Mouse (Mus musculus): Measurements from ENCODE around the gene Pip5k1c.
A peak's percentile ranks its signal among the peaks of the same experiment; 100 is the strongest.

The Pip5k1c gene

GRCm38 (mm10) chr10:81279496-81279895 is 13.3 kb upstream of the Pip5k1c start:
- no peak for ATAC-seq (ENCODE audit: insufficient number of reproducible peaks, low FRiP score, low TSS enrichment)

- no peak for ATAC-seq (ENCODE audit: insufficient number of reproducible peaks, low FRiP score, low TSS enrichment)
Observed at GRCm38 (mm10) chr10:81284189-81284588, 8.6 kb upstream of the Pip5k1c start.

GRCm38 (mm10) chr10:81284719-81285118 is 8.0 kb upstream of the Pip5k1c start:
- ATAC-seq (ENCODE audit: insufficient number of reproducible peaks, low FRiP score, low TSS enrichment), result no peak

- peak; percentile 51; the same call in 1 of the 2 replicates for ATAC-seq (ENCODE audit: insufficient number of reproducible peaks, low FRiP score, low TSS enrichment)
Observed at GRCm38 (mm10) chr10:81285694-81286450, 6.9 kb upstream of the Pip5k1c start.

GRCm38 (mm10) chr10:81286586-81286985 is 6.2 kb upstream of the Pip5k1c start:
- ATAC-seq (ENCODE audit: insufficient number of reproducible peaks, low FRiP score, low TSS enrichment), result no peak

GRCm38 (mm10) chr10:81287513-81288157 is 5.1 kb upstream of the Pip5k1c start:
- ATAC-seq (ENCODE audit: insufficient number of reproducible peaks, low FRiP score, low TSS enrichment), result no peak

GRCm38 (mm10) chr10:81288601-81289000 is 4.2 kb upstream of the Pip5k1c start:
- no peak for ATAC-seq (ENCODE audit: insufficient number of reproducible peaks, low FRiP score, low TSS enrichment)

- ATAC-seq (ENCODE audit: insufficient number of reproducible peaks, low FRiP score, low TSS enrichment), result no peak
Observed at GRCm38 (mm10) chr10:81289278-81289677, 3.5 kb upstream of the Pip5k1c start.

GRCm38 (mm10) chr10:81289811-81290210 is 3.0 kb upstream of the Pip5k1c start:
- ATAC-seq (ENCODE audit: insufficient number of reproducible peaks, low FRiP score, low TSS enrichment), result no peak

GRCm38 (mm10) chr10:81290698-81291460 is 1.9 kb upstream of the Pip5k1c start:
- no peak for ATAC-seq (ENCODE audit: insufficient number of reproducible peaks, low FRiP score, low TSS enrichment)

GRCm38 (mm10) chr10:81291511-81292104 is 1.2 kb upstream of the Pip5k1c start, which contains the start of gene Tjp3:
Gene Tjp3, minus strand, starts transcription at chr10:81291581.
- no peak for ATAC-seq (ENCODE audit: insufficient number of reproducible peaks, low FRiP score, low TSS enrichment)

GRCm38 (mm10) chr10:81293334-81294030 is 719 bp downstream of the Pip5k1c start:
- no peak for ATAC-seq (ENCODE audit: insufficient number of reproducible peaks, low FRiP score, low TSS enrichment)

GRCm38 (mm10) chr10:81294442-81294841 is 1.7 kb downstream of the Pip5k1c start:
- ATAC-seq (ENCODE audit: insufficient number of reproducible peaks, low FRiP score, low TSS enrichment), result no peak

GRCm38 (mm10) chr10:81295185-81295584 is 2.4 kb downstream of the Pip5k1c start:
- no peak for ATAC-seq (ENCODE audit: insufficient number of reproducible peaks, low FRiP score, low TSS enrichment)

- no peak for ATAC-seq (ENCODE audit: insufficient number of reproducible peaks, low FRiP score, low TSS enrichment)
Observed at GRCm38 (mm10) chr10:81297246-81297645, 4.5 kb downstream of the Pip5k1c start.

- ATAC-seq (ENCODE audit: insufficient number of reproducible peaks, low FRiP score, low TSS enrichment), result no peak
Observed at GRCm38 (mm10) chr10:81297845-81298244, 5.1 kb downstream of the Pip5k1c start.

GRCm38 (mm10) chr10:81298369-81299100 is 5.8 kb downstream of the Pip5k1c start:
- ATAC-seq (ENCODE audit: insufficient number of reproducible peaks, low FRiP score, low TSS enrichment), result no peak

- ATAC-seq (ENCODE audit: insufficient number of reproducible peaks, low FRiP score, low TSS enrichment), result no peak
Observed at GRCm38 (mm10) chr10:81299585-81300351, 7.0 kb downstream of the Pip5k1c start.
